Mouse (Mus musculus) layer of hippocampus, postnatal 14 days (tissue): ENCODE results near the gene Faiml. TPM values are rescaled to one million over a fixed set of nuclear protein-coding genes. Genes with fewer than 3 reads are reported as not detected.
A peak's percentile ranks its signal among the peaks of the same experiment; 100 is the strongest.

ENCODE experiments used
- DNase-seq, 2 experiments: peaks; one replicate each; pipeline ENCODE4 v3.0.0; 2021 to 2022; ENCODE audit warnings: low spot score in 2 of 2, mixed read lengths in 1 of 2
- long read RNA-seq, 2 experiments: library from polyadenylated mRNA; stranded (forward); transcript quantifications; one replicate each; pipeline ENCODE4 v2.0.0; 2021
- total RNA-seq, 2 experiments: library from RNA; stranded (reverse); gene quantifications; 2 replicates each; pipeline ENCODE4 v1.2.3; 2021

Gene Faiml
- total RNA-seq = not detected
- long read RNA-seq, experiment 1 = 0 reads
- long read RNA-seq, experiment 2 = 0 reads

DNA sequence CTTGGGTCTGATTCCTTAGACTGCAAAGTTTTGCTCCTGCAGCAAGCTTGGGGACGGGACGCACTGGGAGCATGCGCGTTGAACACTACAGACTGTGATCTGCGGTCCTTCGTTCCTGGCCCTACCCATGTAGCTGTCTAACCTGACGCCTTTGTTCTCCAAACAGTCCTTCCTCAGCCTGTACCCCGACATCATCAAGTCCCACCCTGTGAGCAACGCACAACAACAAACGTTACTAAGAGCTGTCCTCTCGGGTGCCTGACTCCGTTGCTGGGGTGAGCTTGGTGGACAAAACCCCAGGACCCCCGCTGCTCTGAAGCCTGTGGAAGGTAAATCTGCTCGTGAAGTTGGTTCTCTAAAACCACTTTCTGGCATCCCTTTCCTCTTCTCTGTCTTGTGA, at the start of gene Faiml:
Gene Faiml, minus strand, starts transcription at position 101 of the 400 bp plus-strand sequence.
- DNase-seq = no peak

DNA sequence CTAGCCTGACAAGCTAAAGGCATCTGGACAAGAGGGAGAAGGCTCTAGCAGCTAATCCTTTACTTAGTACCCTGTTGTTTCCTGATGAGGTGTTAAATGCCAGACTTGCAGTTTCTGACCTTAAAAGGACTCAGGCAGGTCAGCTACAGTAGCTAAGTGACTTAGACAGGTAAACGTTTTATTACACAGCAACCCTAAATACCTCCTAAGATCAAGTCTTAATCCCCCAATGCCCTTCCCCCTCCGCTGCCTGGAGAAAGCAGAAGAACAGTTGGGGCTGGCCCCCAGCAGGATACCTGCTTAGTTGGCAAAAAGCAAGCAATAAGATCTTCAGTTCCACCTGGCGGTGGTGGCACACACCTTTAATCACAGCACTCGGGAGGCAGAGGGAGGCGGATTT, 21.9 kb upstream of the Faiml start:
- DNase-seq = no peak

DNA sequence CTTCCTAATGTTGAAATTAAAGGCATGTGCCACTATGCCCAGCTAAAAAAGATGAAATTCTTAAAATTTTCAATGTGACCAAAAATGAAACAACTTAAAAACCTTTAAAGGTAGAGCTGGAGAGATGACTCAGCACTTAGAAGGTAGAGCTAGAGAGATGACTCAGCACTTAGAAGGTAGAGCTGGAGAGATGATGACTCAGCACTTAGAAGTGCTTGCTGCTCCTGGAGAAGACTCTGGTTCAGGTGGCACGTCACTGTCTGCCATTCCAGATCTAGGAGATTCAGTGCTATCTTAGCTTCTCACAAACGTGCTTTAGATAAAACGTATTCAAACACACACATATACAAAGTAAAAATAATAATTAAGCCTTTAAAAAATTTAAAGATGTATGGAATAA, 19.8 kb upstream of the Faiml start:
- no peak for DNase-seq

DNA sequence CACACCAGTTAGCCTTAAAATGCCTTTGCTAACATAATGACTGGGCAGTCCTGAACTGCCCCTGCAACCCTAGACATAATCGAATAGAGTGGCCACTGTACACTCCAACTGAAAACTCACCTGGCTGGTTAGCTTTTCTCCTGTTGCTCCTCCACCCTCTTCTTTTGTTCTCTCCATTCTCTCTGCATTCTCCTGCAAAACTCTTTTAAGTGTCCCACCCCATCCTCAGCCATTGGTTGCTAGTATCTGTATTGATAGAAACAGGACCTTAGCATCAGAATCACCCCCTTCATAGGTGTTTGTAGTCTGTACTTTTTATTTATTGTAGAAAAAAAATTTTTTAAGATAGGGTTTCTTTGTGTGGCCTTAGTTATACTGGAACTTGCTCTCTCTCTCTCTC, 19.2 kb upstream of the Faiml start:
- DNase-seq = no peak

DNA sequence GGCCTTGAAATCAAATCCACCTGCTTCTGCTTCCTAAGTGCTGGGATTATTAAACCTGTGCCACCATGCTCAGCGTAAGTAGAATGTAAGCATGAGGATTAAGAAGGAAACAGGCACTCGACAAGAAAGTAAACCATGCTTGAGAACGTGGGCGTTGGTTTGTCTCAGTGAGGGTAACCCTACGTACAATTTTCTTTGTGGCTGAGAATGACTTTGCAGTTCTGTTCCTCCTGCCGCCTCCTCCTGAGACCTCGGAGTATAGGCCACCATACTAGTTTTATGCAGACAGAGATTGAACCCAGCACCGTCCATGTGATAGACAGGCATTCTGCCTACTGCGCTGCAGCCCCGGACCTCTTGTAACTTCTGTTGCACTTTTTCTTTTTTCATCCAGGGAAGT, 16.8 kb upstream of the Faiml start:
- DNase-seq = no peak

DNA sequence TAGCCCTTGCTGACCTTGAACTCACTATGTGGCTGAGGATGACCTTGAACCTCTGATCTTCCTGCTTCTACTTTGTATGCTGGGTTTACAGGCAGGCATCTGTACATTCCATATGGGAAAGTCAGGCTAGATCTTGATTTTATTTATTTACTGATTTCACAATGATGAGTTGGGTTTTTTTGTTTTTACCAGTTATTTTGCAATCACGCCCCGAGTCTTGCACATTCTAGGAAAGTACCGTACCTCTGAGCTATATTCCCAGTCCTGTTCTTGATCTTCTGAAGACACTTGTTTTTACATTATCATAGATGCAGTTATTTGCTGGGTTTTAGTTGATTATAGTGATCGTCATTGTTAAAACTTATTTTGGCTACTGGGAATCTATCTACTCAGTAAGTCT, 11.9 kb upstream of the Faiml start:
- DNase-seq = no peak

DNA sequence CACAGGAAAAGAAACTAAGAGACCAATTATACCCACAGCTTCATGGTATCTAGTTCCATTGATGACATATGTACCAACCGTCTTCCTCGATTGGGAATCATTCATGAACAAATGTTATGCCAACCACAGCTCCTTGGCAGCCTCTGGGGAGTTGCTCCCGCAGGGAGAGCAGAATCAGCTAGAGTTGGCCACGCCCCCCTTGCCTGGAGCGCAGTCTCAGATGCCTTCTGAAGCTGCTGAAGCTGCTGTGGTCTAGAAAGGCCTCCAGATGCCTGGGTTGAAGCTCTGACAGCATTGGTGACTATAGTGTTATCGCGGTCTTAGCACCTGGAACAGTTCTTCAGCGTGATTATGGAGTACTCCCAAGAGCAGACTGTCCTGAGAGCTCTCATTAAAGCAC, 11.3 kb upstream of the Faiml start:
- DNase-seq = peak in 1 of 2 experiments; percentile 10

DNA sequence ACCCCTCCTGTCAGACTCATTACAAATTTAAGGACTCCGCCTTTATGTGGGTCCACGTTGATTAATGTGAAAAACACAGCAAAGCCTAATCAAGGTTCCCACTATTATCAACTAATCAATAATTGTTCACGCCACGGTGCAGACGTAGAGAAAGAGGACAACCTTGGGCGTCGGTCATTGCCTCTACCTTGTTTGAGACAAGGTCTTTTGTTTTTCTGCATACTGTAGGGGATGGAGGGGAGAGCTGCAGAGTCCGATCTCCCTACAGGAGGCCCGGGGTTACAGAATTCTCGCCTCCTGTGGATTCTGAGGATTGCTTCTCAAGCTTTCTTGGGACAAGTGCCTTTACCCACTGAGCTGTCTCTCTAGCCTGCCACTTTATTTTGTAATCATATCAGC, 6.9 kb upstream of the Faiml start:
- no peak for DNase-seq

DNA sequence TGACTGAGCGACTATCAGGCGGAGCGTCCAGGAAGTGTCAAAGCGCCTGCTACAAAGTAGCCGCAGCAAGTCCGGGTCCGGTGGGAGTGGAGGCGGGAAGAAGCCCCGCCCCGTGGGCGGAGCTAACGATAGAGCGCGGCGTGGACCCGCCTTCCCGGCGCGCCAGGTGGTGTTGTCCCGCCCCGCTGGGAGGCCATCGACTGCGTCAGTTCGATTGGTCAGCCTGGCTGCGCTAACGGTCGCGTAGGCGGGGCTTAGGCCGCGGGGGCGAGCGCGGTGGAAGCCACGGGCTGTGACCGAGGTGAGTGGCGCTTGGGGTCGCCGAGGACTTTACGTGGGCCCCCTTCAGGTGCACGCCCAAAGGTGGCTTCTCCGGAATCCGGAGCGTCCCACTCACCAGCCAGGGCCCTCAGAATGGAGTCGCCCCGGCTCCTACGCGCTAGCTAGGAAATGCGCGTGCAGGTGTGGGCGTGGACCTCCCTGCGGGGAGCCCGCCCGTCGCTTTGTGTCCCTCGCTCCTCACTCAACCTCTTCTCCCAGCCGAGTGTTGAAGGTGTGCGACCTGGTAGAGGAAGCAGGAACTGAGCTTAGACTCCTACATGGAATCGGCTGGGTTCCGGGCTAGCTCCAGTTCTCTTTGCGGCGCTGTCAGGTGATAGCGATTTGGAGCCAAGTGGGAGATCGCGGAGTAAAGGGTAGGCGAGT, 6.3 kb upstream of the Faiml start, which contains the start of gene Cep70:
Gene Cep70, plus strand, starts transcription at position 178 of the 705 bp plus-strand sequence.
- peak; percentile 91 to 95 for DNase-seq

DNA sequence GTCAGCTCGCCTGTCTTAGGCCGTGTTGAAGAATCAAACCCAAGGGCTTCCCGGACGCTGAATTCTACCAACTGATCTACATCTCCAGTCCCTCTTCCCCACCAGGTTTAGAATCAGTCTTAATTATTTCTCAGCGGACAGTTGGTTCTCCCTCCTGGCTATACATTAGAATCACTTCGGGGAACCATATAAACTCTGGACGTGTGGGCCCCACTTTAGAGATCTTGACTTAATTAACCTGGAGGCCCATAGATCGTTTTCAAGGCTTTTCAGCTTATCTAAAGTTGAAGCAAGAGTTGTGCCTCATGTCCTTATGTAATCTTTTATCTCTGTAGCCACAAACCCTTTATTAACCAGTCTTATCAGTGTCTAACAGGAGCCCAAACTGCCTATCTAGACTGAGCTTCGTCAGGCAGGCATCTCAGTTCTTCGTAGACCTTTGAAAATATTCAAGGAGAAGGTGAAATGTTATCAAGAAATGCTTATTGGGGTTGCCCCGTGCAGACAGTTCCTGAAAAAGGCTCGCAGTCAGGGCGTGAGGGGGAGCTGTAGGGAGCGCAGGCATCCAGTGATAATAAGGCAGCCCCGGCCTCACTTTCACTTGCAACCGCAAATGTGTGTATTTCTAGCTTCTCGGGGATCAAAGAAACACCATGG, 5.6 kb upstream of the Faiml start:
- peak; percentile 5 for DNase-seq

DNA sequence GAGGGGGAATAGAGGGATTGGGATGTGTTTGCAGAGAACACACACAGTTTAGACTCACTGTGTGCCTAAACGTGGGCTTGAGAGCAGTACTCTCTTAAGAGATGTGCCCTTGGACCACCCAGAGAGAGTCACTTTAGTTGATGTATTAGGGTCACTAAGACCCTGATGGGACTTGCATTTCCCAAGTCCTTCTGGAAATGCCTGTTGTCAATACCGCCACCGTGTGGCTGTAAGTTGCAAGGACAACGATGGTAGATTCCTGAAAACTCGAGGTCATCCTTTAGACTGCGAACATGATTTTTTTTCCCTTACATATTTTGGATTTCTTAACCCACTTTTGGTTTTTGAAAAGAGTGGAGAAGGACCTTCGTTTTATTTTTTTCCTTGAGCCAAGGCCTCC, 5.0 kb upstream of the Faiml start:
- peak; percentile 65 to 72 for DNase-seq

DNA sequence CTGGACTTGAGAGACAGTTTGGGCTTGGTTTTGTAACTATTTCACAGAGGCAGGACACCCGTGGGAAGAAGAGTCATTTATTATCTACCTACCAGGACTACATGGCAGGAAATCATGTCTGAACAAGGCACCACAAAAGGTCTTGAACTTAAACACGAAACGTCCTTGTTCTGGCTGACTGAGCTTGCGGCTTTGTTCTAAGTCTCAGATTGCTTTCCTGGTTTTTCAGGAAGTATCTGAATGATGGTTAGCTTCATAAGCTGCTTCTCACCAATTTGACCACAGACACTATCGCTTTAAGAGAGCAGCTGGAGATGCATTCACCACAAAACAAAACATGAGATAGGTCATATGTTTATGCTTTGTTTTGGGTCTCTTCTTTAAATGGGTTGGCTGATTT, 3.5 kb upstream of the Faiml start:
- DNase-seq = no peak

DNA sequence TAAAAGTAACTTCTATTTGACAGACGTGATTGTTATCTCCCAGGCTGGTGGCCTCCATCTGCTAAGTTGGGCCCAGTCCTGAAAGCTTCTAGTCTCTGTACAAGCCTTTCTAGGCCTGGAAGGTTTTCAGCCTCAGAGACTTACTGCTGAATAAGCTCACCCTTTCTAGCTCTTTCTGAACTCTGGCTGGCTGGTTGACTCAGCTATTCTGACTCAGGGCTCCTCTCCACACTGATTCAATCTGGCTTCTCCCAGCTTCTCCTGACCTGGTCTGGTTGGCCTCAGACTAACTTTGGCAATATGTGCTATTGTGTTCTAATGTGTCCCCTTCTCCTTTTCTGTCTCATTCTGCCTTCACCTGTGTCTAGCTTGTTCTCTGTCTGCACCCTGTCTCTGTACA, 2.2 kb upstream of the Faiml start:
- DNase-seq = no peak

DNA sequence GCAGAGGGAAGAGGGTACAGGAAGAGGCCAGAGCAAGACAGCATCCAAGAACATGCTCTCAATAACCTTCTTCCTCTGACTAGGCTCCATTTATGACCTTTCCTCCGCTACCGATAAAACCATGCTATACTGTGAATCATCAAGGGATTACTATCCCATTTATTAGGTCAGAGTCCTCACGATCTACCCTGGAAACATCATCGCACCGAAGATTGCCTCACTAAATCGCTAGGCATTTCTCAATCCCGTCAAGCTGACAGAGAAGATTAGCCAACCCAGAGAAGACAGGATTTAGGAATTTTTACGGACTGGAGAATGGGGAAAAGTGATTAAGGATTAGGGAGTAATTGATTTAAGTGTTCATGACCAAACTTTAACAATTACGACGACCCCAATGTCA, 1.2 kb upstream of the Faiml start:
- DNase-seq = no peak

DNA sequence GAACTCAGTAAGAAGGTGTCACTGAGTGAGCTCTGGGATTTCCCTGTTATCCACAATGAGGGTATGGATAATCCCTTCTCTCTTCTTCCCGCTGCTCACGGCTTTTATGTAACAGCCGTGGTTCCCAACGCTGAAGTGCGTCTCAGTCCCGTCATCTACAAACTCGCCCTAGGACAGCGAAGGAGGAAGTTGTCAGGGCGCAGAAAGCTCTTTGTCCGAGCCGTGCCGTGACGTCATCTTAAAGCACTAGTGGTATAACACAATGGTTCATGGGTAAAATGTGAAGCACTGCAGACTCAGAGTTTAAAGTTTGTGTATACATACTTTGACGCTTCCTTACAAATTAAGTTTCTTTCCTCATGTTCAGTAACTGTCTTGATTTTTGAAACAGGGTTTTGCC, 7.6 kb downstream of the Faiml start:
- no peak for DNase-seq

DNA sequence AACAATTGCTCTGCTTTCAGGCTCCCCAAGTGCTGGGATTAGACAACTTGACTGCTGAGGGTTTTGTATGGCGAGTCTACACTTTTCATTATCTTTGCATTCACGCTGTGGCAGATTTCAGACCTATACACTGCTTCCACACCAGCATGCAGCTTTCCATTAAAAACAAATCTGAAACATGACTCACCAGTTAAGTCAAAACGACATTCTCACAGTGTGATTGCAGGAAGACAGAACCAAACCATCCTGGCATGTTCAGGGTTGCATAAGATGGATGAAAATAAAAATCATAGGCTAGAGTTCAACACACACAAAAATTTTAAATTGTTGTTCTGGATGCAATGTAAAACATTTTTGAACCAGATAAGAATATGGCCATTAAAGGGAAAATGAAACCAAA, 12.5 kb downstream of the Faiml start:
- no peak for DNase-seq

DNA sequence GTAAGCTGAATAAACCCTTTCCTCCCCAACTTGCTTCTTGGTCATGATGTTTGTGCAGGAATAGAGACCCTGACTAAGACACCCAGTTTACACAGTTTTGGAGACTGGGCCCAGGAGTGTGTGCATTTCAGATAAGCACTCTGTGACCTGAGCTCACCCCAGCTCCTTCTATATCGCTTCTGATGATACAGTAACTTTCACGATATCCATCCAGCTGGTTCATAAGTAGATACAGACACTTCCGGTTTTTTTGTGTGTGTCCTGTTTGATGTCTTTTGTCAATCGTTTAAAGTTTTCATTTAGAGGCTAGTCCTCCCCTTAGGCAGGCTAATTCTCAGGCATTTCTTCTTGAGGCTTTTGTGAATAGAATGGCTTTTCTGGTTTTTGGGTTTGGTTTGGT, 15.4 kb downstream of the Faiml start:
- no peak for DNase-seq

DNA sequence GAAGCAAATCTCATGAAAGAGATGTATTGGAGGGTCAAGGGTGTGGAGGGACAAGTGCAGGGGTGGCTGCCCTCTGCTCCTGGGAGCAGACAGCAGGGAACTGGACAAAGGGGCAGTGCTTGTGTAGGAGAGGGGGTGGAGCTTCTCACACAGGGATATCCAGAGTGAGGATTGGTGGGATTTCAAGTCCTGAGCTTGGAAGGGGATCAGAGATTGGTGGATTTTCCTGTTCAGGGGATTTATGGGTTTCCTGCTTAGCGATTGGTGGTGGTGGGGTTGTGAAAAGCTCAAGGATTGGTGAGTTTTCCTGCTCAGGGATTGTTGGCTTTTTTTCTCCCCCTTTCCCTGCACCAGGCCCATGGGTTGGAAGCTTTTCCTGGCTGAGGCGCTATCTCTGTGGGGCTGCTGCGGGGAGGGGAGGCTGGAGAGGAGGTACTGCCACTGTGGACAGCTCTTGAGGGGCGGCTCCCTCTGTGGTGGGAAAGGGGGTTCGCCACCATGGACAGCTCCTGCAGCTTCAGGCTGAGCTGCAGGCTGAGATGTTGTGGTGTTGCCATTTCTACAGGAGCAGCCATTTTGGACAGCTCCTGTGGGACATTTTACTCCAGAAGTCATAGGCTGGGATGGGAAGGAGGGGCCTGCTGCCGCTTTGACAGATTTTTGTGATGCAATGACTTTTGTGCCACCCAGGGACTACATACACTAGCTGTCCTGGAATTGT, 18.9 kb downstream of the Faiml start:
- peak in 1 of 2 experiments; percentile 6 for DNase-seq

DNA sequence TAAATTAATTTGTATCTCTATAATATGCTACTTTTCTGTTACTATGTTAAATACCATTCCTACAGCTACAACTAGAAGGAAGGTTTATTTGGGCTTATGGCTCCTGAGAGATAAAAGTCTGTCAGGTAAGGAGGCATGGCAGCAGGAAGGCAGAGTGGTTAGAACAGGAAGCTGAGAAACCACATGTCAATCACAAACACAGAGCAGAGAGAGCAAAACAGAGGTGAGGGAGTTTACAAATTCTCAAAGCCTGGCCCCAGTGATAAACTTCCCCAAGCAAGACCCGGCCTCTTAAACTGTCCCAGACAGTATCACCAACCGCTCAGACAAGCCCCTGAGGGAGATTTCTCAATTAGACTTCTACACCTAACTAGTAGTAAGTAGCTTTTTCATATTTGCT, 20.9 kb downstream of the Faiml start:
- DNase-seq = no peak

DNA sequence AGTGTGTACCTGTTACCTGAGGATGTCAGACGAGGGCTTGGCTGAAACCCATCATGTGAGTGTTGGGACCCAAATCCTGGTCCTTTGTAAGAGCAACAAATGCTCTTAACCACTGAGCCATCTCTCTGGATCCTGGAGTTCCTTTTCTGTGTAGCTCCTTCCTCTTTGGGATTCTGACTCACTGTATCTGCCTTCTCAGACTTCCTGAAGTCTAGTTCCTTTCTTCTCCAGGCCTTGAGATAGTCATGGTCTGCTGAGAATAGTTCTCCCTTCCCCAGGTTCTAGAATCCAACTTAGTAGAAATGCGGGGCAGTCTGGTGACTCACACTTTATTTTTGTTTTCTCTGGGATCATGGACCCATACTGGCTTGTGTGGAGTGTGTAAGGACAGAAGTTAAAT, 24.4 kb downstream of the Faiml start:
- no peak for DNase-seq

DNA sequence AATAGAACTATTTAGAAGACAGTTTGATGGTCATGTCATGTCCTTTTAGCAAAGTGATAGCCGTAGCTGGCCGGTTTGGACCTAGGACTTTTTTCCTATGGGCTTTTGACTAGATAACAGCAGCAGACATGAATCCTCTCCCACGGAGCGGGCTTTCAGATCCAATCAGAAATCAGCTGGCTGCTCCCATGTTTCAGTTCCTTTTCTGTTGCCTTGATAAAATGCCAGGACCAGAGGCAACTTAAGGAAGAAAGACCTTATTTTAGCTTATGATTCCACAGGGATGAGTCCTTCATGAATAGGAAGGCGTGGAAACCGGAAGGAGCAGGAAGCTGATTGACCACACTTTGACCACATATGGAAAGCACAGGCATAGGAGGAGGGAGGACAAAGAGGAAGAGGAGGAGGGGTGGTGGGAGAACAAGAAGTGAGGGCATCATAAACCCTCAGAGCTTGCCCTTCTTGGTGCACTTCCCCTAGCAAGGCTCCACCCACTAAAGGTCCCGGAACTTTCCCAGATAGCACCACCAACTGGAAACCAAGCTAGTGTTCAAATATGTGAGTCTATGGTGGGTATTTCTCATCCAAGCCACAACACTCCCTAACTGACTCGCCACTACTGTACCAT, 53.9 kb downstream of the Faiml start:
- DNase-seq = no peak

DNA sequence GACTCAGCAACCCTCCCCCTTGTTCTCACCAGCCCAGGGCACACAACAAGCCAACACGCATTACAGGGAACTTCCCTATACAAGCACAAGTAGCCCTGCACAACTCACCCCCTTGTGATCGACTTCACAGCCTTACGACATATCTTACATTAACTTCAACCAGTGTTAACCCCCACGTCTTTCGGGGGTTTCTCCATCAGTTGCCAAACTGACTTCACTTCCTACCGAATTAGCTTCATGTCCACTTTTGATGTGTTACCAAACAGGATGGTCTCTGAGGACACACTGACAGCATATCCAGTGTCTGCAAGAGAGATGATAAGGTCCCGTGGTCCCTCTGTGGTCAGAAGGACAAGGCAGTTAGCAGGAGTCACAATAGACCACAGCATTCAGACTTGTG, 54.9 kb downstream of the Faiml start:
- no peak for DNase-seq
